Mouse (Mus musculus) c-Kit-positive CD71-positive TER-119-positive erythroid progenitor cells, embryonic 14.5 days (primary cell): ENCODE results near the gene Batf3.

Source experiments
- DNase-seq: peaks from one replicate; pipeline ENCODE4 v3.0.0-alpha.2; 2013; ENCODE audit warnings: low spot score

Gene Batf3

DNA sequence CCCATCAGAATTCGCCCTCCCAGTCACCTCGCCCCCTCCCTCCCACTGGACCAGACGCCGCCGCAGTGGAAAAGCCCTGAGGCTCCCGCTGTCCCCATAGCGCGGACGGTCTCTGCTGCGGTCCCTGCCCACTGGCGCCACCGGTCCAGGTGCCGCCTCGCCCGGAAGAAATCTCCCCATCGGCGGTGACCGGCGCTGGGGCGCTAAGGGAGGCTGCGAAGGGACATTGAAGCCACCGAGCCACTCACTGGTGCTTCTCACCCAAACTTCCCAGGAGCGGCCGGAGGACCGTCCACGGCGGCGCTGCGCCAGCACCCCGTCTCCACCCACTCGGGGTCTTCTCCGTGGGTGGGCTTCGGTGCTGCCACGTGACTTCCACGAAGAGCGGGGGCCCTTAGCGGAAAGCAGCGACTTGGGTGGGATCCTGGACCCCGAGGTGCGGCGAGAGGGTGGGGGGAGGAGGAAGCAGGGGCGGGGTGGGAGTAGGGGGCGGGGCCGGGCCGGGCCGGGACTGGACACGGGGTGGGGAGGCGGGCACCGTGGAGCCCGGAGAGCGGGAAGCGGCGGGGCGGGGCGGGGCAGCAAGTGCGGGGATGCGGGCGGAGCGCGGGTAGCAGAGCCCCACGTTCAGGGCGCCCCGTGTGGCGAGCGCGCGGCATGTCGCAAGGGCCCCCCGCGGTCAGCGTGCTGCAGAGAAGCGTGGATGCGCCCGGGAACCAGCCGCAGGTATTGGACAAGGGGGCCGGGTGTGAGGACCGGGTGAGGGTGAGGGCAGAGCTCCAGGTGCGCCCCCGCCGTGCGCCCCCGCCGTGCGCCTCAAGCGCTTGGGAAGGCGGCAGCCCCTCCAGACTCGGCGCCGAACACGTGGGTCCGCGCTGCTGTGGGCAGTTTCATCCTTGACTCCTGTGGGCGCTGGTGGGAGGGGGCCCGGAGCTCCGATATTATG lies at the start of gene Batf3:
Gene Batf3 (plus strand): TSS at position 46 of the 946 bp plus-strand sequence.
- DNase-seq = no peak

GRCm38 (mm10) chr1:191053555-191053954 lies 44.1 kb upstream of the Batf3 start:
- no peak for DNase-seq

GRCm38 (mm10) chr1:191054870-191055532 lies 42.6 kb upstream of the Batf3 start:
- peak; percentile 57 for DNase-seq

DNA sequence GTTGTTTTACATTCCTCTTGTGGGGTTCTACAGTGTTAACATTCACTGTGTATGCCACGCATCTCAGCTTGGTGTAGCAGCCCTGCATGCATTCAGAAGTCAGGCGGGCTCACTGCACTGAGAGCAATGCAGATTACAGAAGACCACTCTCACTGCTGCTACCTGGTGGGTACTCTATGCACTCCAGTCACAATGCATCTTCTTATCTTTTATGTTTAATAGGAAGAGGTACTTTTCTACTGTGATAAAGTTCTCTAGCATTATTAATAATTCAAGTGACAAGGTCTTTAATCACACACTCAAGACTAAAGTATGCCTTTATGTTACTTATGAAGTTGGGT lies 42.1 kb upstream of the Batf3 start:
- no peak for DNase-seq

- no peak for DNase-seq
These were observed 40.2 kb upstream of the Batf3 start for GRCm38 (mm10) chr1:191057461-191057860.

- no peak for DNase-seq
These were observed 35.3 kb upstream of the Batf3 start for GRCm38 (mm10) chr1:191062241-191062780.

DNA sequence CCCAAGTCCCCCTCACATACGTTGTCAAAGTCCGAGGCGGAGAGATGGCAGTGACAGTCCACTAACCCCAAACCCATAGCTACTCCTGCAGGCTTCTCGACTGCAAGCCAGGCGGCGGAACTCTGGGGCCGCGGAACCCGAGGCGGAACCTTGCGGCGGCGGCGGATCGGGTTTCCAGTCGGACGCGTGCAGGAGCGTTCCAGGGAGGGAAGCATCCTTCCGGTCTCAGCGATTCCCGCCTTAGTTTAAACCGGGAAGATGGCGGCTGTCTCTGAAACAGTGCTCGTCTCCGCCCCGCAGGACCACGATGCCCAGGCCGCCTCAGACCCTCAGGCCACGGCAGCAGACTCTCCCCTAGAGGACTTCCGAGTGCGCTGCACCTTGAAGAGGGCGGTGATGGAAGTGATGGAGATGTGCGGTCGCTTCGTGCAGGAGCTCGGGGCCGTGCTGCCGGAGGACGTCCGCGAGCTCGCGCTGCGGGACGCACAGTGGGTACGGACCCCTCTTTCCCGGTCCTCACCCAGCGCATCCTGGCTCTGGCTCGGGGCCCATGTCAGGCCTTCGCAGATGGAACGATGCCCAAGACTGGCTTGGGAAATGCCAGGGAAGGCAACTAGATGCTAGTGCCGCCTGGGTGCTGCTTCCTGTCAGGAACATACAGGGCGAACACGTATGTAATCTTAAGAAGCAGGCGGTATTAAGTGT lies 34.7 kb upstream of the Batf3 start, which contains the start of the genes Tatdn3 and Nsl1:
Gene Tatdn3 (minus strand): TSS at position 152 of the 705 bp plus-strand sequence.
Gene Nsl1 (plus strand): TSS at position 232 of the 705 bp plus-strand sequence.
- peak; percentile 87 for DNase-seq

DNA sequence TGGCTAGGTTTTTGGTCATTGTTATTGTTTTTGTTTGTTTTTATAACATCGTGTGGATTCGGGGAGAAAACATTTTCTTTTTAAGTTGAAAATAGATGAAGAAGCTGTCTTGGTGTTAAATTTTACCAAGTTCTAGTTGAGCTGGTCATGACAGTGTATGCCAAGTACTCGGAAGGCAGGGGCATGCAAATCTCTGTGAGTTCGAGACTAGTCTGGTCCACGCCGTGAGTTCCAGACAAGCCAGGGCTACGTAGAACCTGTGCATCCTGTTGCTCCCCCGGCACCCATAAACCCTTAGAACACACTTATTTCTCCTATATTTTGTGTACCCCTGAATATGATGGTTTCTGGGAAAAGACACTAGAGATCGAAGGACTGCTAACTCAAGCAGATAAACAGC lies 33.9 kb upstream of the Batf3 start:
- DNase-seq = no peak

DNA sequence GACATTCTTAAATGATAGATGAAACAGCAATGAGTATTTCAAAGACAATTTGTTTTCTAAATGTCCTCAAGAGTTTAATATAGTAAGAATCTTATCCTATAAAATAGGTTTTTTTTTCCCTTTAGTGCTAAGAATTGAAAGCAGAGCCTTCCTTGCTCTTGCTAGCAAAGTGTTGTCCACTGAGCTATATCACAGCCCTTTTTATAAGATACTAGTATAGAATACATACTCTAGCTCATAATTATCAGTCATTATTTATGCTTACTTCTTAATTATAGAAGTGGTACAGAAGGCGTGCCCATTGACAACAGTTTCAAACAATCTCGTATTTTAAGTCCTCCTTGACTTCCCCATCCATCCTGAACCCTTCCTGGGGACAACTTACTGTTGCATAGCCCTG lies 33.1 kb upstream of the Batf3 start:
- no peak for DNase-seq

GRCm38 (mm10) chr1:191065188-191065587 lies 32.5 kb upstream of the Batf3 start:
- DNase-seq = no peak

- DNase-seq = no peak
These were observed 29.3 kb upstream of the Batf3 start for GRCm38 (mm10) chr1:191068377-191068776.

GRCm38 (mm10) chr1:191070259-191070658 lies 27.4 kb upstream of the Batf3 start:
- no peak for DNase-seq

DNA sequence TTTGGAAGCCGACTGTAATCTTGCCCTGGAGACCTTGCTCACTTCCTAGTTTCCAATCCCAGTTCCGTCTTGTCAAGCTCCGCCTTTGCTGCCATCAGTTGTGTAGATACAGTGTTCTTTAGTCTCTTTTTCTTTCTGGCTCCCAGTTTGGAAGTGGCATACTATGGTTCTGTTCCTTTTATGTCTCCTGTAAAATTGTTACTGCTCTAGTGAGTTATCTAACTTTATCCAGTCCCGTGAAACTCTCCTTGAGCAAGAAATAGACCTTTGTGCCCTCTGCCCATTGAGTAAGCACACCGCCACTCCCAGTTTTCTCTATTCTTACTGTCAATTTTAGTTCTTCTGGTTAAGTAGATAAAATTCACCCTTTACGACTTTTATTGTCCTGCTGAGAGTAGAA lies 26.0 kb upstream of the Batf3 start:
- DNase-seq = no peak

DNA sequence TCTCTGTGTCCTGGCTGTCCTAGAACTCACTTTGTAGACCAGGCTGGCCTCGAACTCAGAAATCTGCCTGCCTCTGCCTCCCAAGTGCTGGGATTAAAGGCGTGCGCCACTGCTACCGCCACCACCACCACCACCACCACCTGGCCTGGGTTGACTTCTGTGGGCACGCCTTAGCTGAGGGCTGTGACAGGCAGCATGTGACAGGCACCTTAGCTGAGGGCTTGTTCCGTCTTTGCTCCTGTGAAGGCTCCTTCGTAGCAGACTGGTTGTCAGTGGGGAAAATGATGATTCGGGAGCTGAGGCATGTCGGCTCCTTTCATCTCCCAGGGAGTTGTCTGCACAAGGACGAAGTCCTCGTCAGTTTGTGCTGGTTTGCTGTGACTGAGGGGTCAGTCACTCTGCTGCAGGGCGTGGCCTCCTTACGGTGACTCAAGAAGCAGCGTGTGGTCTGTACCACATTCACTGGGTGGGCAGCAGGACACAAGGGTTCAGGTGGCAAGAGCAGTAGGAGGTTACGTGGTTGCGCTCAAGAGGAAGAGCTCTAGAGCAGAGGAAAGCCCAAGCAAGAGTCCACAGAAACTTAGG lies 25.2 kb upstream of the Batf3 start:
- DNase-seq = no peak

DNA sequence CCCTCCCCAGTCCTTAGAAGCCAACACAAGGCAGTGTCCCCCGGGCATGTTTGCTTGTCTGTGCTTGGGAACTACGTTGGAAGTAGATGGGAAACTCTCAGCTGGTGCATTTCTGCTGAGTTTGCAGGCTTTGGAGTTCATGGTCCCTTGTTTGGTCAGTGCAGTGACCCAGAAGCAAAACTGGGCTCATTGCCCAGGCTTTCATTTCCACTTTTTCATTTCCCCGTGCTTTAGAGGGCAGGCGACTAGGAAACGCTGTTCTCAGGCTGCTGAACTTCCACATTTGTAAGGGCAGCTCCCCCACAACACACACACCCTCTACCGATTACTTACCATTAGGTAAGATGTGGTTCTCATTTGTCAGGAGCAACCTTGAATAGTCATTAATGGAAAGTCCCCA lies 24.6 kb upstream of the Batf3 start:
- DNase-seq = no peak

GRCm38 (mm10) chr1:191073486-191073885 lies 24.2 kb upstream of the Batf3 start:
- no peak for DNase-seq

DNA sequence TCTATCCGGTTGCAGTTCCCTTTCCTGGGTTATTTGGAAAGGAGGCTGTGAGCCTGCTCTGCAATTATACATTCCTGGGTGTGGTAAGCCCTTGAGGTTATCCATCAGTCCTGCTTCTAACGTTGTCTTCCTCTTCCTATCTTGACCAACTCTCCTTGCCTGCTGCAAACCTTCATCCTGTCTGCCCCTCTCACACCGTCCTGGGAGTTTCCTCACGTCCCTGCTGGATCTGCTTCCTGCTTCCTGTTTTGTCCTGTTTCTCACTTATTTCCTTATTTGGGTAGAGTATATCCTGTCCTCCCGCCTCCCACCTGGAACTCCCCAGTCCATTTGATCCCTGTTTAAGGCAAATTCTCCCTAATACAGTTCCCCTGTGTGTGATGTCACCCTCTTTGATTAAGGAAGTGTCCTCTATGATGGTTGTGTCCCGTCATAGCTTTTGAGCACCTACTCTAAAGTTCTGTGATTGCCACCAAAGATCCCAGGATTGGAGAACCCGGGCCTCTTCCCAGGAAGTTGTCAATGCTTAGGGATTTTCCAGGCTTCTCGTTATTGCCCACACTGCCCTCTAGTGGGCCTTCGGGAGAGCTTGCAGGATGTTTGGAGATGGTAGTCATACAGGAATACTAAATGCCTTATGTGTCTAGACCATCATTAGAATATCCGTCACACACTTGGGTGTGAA lies 22.3 kb upstream of the Batf3 start:
- no peak for DNase-seq

- no peak for DNase-seq
These were observed 14.4 kb upstream of the Batf3 start for GRCm38 (mm10) chr1:191083230-191083629.

GRCm38 (mm10) chr1:191084951-191085559 lies 12.6 kb upstream of the Batf3 start:
- DNase-seq = peak; percentile 53

DNA sequence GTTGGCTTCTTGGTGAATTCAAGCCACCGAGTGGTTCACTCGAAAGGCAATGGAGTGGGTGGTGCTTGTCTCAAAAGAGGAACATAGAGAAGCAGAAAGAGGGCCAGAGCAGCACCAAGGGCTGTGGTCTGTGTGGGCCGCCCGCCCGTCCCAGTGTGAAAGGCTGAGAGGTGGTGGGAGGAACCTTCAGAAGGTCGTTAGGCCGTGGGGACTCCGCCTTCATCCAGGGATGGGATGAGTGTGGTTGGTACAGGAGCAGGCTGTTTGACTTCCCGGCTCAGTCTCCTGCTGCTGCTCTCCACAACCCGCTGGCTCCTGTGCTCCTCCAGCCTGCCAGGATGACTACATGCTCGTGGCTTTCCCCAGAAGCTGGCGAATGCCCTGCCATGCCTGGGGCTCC lies 12.1 kb upstream of the Batf3 start:
- no peak for DNase-seq
